Mouse (Mus musculus): Measurements from ENCODE around the gene Lpar5. TPM values are rescaled to one million over a fixed set of nuclear protein-coding genes. Genes with fewer than 3 reads are reported as not detected.
A peak's percentile ranks its signal among the peaks of the same experiment; 100 is the strongest.
"Not testable (repeated sequence)": the region's sequence is repeated elsewhere in the genome, so short reads cannot be mapped to it uniquely, and the experiment has no call there.

The Lpar5 gene
- total and polyA plus RNA-seq, 2 experiments from 2014 or later = 0.68 to 1.8 TPM

- no peaks in the 10 kb centered on the region for H3K27me3 ChIP-seq (ENCODE audit: insufficient read depth, low read length)
- H3K4me2 ChIP-seq (ENCODE audit: low read depth, low read length) = no peak overlapping the region
- no peaks in the 10 kb centered on the region for H3K36me3 ChIP-seq (ENCODE audit: insufficient read depth, low read length)
- DNase-seq (ENCODE audit: low spot score) (no peak), ATAC-seq (no peak)
- 81% methylated on average over 6 of the region's 6 CpGs for WGBS
- no peak for TF ChIP-seq CTCF (IDR thresholded peaks at IDR 0.05; ENCODE audit: low read depth)
- H3K4me3 ChIP-seq (ENCODE audit: low read length) = no peak overlapping the region
- H3K4me1 ChIP-seq (ENCODE audit: insufficient read depth, low read length) = no peaks in the 10 kb centered on the region
- H3K27ac ChIP-seq = no peak overlapping the region
- H3K9ac ChIP-seq (replicated peaks; ENCODE audit: low read length) = no peak overlapping the region
- no peaks in the 10 kb centered on the region for H3K9me3 ChIP-seq (ENCODE audit: low read length)
Measured at GRCm38 (mm10) chr6:125063906-125064305, 3.8 kb upstream of the Lpar5 start.

GRCm38 (mm10) chr6:125065223-125065622 is 2.5 kb upstream of the Lpar5 start:
- not testable (repeated sequence) for H3K9me3 ChIP-seq (ENCODE audit: low read length); H3K4me2 ChIP-seq (ENCODE audit: low read depth, low read length); H3K27me3 ChIP-seq (ENCODE audit: insufficient read depth, low read length); DNase-seq (ENCODE audit: low spot score); ATAC-seq; H3K9ac ChIP-seq (replicated peaks; ENCODE audit: low read length); H3K4me1 ChIP-seq (ENCODE audit: insufficient read depth, low read length); H3K4me3 ChIP-seq (ENCODE audit: low read length); H3K27ac ChIP-seq; H3K36me3 ChIP-seq (ENCODE audit: insufficient read depth, low read length)
- WGBS = no CpG with 5 or more reads among the region's 1 CpGs

- Histone ChIP-seq H3K9ac (replicated peaks; ENCODE audit: low read length) (no peak overlapping the region), H3K27ac (peak overlapping the region; percentile 85), H3K4me1 (ENCODE audit: insufficient read depth, low read length) (no peaks in the 10 kb centered on the region), H3K9me3 (ENCODE audit: low read length) (no peaks in the 10 kb centered on the region), H3K4me3 (ENCODE audit: low read length) (no peak overlapping the region), H3K36me3 (ENCODE audit: insufficient read depth, low read length) (no peaks in the 10 kb centered on the region), H3K27me3 (ENCODE audit: insufficient read depth, low read length) (no peaks in the 10 kb centered on the region), H3K4me2 (ENCODE audit: low read depth, low read length) (0 out of 2 replicates have a peak overlapping the region, but pooled peaks have one; percentile 6)
- ATAC-seq (peak; percentile 91), DNase-seq (ENCODE audit: low spot score) (peak; percentile 59)
- 67% methylated on average over 18 of the region's 18 CpGs for WGBS
- TF ChIP-seq CTCF (IDR thresholded peaks at IDR 0.05; ENCODE audit: low read depth) = no peak
Measured at GRCm38 (mm10) chr6:125071170-125071895, 3.6 kb downstream of the Lpar5 start.

- Histone ChIP-seq H3K9ac (replicated peaks; ENCODE audit: low read length) (no peak overlapping the region), H3K4me1 (ENCODE audit: insufficient read depth, low read length) (no peaks in the 10 kb centered on the region), H3K27ac (peak overlapping the region; percentile 85), H3K36me3 (ENCODE audit: insufficient read depth, low read length) (no peaks in the 10 kb centered on the region), H3K27me3 (ENCODE audit: insufficient read depth, low read length) (no peaks in the 10 kb centered on the region), H3K9me3 (ENCODE audit: low read length) (no peaks in the 10 kb centered on the region), H3K4me3 (ENCODE audit: low read length) (no peak overlapping the region), H3K4me2 (ENCODE audit: low read depth, low read length) (0 out of 2 replicates have a peak overlapping the region, but pooled peaks have one; percentile 6)
- DNase-seq (ENCODE audit: low spot score) = peak; percentile 90
- WGBS = 7% methylated on average over 2 of the region's 2 CpGs
- ATAC-seq = peak; percentile 87
- no peak for TF ChIP-seq CTCF (IDR thresholded peaks at IDR 0.05; ENCODE audit: low read depth)
Measured at GRCm38 (mm10) chr6:125071896-125072279, 4.2 kb downstream of the Lpar5 start.

GRCm38 (mm10) chr6:125073825-125074224 is 6.1 kb downstream of the Lpar5 start:
- Histone ChIP-seq H3K4me2 (ENCODE audit: low read depth, low read length) (no peak overlapping the region), H3K27ac (no peak overlapping the region), H3K9ac (replicated peaks; ENCODE audit: low read length) (no peak overlapping the region), H3K36me3 (ENCODE audit: insufficient read depth, low read length) (no peaks in the 10 kb centered on the region), H3K4me3 (ENCODE audit: low read length) (no peak overlapping the region), H3K4me1 (ENCODE audit: insufficient read depth, low read length) (no peaks in the 10 kb centered on the region), H3K27me3 (ENCODE audit: insufficient read depth, low read length) (no peaks in the 10 kb centered on the region), H3K9me3 (ENCODE audit: low read length) (no peaks in the 10 kb centered on the region)
- WGBS = 71% methylated on average over 8 of the region's 8 CpGs
- no peak for ATAC-seq
- no peak for DNase-seq (ENCODE audit: low spot score)
- no peak for TF ChIP-seq CTCF (IDR thresholded peaks at IDR 0.05; ENCODE audit: low read depth)

GRCm38 (mm10) chr6:125081394-125081793 is 13.7 kb downstream of the Lpar5 start:
- no peak for ATAC-seq
- 20% methylated on average over 25 of the region's 25 CpGs for WGBS
- no peak for TF ChIP-seq CTCF (IDR thresholded peaks at IDR 0.05; ENCODE audit: low read depth)

More at GRCm38 (mm10) chr6:125081394-125081793, 13.7 kb downstream of the Lpar5 start:
- no peaks in the 10 kb centered on the region for H3K9me3 ChIP-seq (ENCODE audit: low read length)
- H3K36me3 ChIP-seq (ENCODE audit: insufficient read depth, low read length) = no peaks in the 10 kb centered on the region
- no peaks in the 10 kb centered on the region for H3K27me3 ChIP-seq (ENCODE audit: insufficient read depth, low read length)
- H3K9ac ChIP-seq (replicated peaks; ENCODE audit: low read length) = peak overlapping the region; percentile 56
- H3K27ac ChIP-seq = peak overlapping the region; percentile 90
- H3K4me2 ChIP-seq (ENCODE audit: low read depth, low read length) = peak overlapping the region; percentile 68
- peak overlapping the region; percentile 35 for H3K4me3 ChIP-seq (ENCODE audit: low read length)
- H3K4me1 ChIP-seq (ENCODE audit: insufficient read depth, low read length) = no peaks in the 10 kb centered on the region
- no peak for DNase-seq (ENCODE audit: low spot score)
